Mouse (Mus musculus) spleen, postnatal 14 days (tissue): ENCODE measurements around the gene Gm4884.
"Not testable (repeated sequence)": the region's sequence is repeated elsewhere in the genome, so short reads cannot be mapped to it uniquely, and the experiment has no call there.

Source experiments
- DNase-seq, 2 experiments: peaks; one replicate each; pipeline ENCODE4 v3.0.0; 2021 to 2022; ENCODE audit warnings: low spot score in 2 of 2

The Gm4884 gene

GRCm38 (mm10) chr7:41032419-41032818, at the start of gene Gm4884:
Gene Gm4884, plus strand, starts transcription at chr7:41032719.
- not testable (repeated sequence) for DNase-seq

GRCm38 (mm10) chr7:40987243-40987642, 45.3 kb upstream of the Gm4884 start, which contains the start of gene 4930433I11Rik:
Gene 4930433I11Rik, plus strand, starts transcription at chr7:40987543.
- no peak for DNase-seq

GRCm38 (mm10) chr7:41044058-41044457, 11.5 kb downstream of the Gm4884 start:
- not testable (repeated sequence) for DNase-seq
